Mouse (Mus musculus) hindlimb bud, embryonic 11.5 days (tissue): ENCODE measurements at regions not wholly inside any gene's neighbourhood (a gene's known extent, or its start where the extent isn't known, plus 50 kb on each side); places are given as distances from the start of the nearest gene placed in this dataset.

Source experiments
- DNase-seq: peaks from one replicate; pipeline ENCODE4 v3.0.0-alpha.2; 2012; ENCODE audit warnings: low read depth, low spot score; ENCODE audit errors: extremely low spot score

GRCm38 (mm10) chr15:40223272-40223671, 89.1 kb downstream of the 9330182O14Rik start:
- no peak for DNase-seq

GRCm38 (mm10) chr15:40241764-40242163, 107.6 kb downstream of the 9330182O14Rik start:
- DNase-seq = no peak

- DNase-seq = no peak
Measured at GRCm38 (mm10) chr15:40248966-40249365, 114.8 kb downstream of the 9330182O14Rik start.

GRCm38 (mm10) chr15:40259433-40259832, 125.3 kb downstream of the 9330182O14Rik start:
- DNase-seq = no peak

DNA sequence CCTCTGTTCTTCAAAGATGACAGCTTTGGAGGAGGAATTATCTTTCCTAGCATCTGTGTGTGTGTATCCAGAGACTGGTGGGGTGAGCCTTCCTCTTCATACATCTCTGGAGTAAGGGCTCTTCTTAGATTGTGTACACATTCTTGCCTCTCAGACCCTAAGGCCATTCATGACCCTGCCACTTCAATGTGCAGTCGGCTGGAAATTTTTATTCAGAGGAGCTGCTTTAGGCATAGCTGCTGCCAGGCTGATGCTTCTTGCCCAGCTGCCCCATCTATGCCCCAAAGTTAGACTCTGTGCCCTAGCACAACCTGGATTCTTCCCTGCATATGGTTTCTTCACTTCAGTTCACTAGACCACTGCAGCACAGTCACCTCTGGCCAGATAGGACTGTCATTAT, 144.9 kb downstream of the 9330182O14Rik start:
- no peak for DNase-seq

DNA sequence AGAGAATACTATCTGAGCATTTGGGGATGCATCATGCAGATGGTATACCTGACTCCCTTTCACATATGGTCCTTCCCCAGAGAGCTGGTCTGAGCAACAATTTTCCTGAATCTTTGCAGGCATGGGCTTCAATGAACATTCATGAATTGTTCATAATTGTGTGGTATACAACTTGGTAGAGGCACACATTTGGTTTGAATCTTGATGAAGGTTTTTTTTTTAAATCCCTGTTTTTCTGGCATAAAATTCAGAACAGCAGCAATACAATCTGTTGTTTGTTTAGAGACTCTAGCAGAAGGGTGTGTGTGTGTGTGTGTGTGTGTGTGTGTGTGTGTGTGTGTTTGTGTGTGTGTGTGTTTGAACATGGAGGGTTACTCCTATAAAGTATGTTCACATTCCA, 146.4 kb downstream of the 9330182O14Rik start:
- no peak for DNase-seq

DNA sequence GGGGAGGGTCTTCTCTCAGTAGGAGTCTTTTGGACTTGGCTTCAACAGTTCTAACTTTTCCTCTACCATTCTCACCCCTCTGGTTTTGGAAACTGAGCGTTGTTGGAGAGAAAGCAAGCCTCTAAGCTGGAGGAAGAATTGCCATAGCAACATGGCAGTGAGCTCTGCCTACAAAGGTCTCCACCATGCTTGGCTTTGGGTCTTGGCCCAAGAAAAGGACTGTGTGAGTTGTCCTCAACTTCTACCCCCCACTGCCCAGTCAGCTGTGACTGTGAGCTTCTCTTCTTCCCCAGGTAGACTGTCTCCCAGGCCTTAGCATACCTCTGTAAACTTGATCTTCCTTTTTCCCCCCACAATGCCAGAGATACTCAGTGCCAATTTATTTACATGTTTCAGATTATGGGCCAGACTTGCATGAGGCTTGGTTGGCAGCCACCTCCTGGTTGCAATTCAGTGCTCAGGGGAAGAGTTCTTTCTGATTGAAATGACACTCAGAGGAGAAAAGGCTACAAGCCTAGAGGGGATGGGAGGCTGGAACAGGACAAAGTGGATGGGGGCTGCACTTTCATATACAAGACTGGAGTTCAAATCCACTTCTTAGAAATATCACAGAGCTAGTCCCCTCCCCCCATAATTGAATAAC, 147.0 kb downstream of the 9330182O14Rik start:
- no peak for DNase-seq

- DNase-seq = no peak
Measured at GRCm38 (mm10) chr15:40291602-40292001, 157.4 kb downstream of the 9330182O14Rik start.

GRCm38 (mm10) chr15:40312226-40312625, 178.1 kb downstream of the 9330182O14Rik start:
- no peak for DNase-seq

DNA sequence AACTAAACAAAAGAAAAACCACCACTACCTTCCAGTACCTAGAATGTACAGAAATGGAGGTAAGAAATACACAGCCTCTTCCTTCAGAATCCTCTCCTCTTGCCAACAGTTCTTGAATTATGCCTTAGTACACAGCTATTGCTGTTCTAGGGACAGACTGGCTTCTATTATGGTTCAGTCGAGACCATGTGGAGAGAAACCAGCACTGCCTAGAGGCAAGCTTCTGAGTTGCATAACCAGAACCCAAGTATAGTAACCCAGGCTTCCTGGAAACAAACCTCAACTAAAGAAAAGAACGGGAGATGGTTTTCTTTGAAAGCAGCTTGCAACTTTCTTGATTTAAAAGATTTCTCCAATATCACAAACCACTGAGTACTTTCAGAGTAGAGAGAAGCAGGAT, 205.6 kb downstream of the 9330182O14Rik start:
- no peak for DNase-seq

DNA sequence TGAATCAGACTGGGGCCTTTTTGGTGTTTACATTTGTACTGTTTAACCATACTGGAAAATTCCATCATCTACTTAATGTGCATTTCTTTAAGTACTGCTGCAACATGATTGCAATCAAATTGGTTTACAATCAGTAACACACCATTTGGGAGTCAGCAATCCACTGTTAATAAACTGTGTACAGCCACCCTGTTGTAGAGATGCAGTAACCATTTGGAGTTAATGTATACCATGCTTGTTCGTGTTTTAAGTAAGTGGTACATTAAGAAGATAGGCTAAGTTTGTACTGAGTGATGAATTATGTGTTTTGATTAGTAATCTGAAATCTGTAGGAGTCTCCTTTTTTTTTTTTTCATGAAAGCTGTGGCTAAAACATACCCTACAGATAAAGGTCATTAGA, 206.1 kb downstream of the 9330182O14Rik start:
- DNase-seq = no peak

DNA sequence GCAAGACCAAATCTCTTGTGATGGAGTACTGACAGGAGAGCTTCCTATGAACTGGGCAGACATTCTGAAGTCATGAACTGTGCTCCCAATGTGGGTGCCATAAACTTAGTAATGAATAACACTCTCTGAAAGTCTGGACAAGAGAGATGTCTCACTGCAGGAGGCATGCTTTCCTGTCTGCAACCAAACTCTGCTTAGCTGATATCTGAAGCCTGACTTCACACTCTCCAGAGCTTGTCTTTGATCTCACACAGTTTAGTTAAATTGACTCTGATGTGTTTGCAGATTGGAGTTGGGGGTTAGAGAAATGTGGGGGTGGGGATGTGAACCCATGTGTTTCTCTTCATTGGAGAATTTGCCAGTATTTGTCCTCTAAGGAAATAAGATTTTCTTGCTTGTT, 217.3 kb downstream of the 9330182O14Rik start:
- DNase-seq = peak; percentile 5

- DNase-seq = no peak
Measured at GRCm38 (mm10) chr15:40354802-40355487, 220.8 kb downstream of the 9330182O14Rik start.

DNA sequence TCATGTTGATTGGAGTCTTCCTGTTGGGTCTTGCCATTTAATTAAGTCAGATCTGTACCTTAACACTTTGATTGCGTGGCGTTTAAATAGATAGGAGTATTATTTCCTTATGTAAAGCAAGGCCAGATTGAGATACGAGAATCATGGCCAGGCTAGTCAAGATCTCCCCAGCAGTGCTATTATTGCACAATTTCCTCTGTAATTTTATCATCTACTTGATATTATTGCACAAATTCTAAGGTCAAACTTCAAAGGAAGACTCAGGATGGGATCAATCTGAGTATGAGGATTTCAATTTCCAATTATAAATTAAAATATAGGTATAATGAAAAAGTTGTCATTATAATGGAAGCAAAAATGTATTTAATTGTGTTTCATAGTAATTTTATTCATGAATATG, 221.9 kb downstream of the 9330182O14Rik start:
- no peak for DNase-seq

GRCm38 (mm10) chr15:40358341-40358740, 224.2 kb downstream of the 9330182O14Rik start:
- DNase-seq = no peak

- DNase-seq = no peak
Measured at GRCm38 (mm10) chr15:40361849-40362533, 227.8 kb downstream of the 9330182O14Rik start.

- DNase-seq = no peak
Measured at GRCm38 (mm10) chr15:40364221-40364621, 230.1 kb downstream of the 9330182O14Rik start.

DNA sequence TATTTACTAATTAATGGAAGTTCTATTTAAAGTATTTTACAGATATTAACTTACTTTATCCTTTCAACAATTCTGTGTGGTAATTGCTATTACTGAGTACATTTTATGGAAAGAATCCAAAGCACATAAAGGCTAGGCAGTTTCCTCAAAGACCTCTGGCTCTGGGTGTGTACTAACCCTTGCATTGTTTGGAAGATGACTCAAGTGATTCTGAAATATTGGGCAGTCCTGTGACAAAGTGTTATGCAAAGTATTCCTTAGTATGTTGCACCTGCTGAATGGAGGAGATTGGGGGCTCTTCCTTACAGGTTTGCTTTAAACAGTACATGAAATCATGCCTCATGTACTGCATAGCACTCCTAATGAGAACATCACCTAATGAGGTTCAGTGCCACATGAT, 231.4 kb downstream of the 9330182O14Rik start:
- no peak for DNase-seq

DNA sequence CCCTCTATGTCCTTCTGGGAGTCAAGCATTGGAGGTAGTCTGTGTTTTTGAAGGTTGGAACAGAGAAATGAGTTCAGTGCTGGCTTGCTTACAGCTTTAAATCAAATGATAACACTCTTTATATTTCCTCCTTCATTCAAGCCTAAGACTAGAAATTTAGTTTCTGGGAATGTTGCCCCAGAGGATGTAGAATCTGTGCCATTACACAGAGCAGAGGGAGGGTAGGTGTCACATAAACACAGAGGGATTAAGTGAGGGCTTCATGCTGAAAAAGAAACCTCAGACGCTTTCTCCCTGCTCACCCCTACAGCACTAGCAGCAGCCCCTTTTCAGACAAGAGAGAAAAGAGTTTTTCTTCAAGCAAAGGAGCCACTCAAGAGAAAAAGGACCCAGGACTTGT, 232.9 kb downstream of the 9330182O14Rik start:
- no peak for DNase-seq

DNA sequence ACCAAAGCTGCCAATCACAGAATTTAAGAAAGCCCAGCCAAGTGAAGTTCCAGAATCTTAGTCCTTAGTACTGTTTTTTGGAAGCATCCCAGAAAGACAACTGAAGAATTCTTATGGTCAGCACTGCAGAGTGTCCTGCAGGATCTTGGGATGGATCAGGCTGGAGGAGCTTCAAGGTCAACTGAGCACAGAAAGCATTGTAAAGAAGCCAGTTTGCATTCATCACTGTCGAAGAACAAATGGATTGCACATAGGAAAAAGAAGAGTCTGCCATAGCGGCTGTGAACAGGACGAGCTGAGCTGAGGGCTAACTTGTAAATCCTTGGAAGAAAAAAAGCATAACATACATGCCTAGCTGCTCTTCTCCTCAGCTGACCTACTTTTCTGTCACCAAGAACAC, 234.6 kb downstream of the 9330182O14Rik start:
- no peak for DNase-seq

- DNase-seq = no peak
Measured at GRCm38 (mm10) chr15:40371486-40371885, 237.3 kb downstream of the 9330182O14Rik start.

DNA sequence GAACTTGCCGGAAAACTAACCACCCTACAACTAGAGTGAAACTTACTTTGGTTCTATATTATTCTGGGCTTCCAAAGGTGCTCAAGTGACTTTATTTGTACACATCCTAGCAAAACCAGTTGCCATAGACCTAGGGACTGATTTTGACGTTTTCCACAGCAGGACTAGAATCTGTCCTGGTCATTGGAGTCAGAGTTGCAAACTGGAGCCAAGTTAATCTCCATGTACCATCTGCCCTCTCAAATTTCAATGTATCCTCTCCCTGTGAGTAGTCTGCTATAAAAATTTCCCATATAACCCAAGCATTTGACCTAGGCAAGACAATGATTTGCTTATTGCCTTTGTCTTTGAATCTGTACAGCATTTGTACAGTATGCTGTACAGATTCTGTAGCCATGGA, 252.4 kb downstream of the 9330182O14Rik start:
- no peak for DNase-seq
